Mouse (Mus musculus) forebrain, embryonic 15.5 days (tissue): ENCODE measurements around the gene Suclg2. TPM values are rescaled to one million over a fixed set of nuclear protein-coding genes. Genes with fewer than 3 reads are reported as not detected.

ENCODE experiments used
- ATAC-seq: fragments of 200-750 bp; cut with Nextera tagmentation; replicated peaks from 2 replicates; pipeline ENCODE4 v1.8.0; 2017; ENCODE audit warnings: mild to moderate bottlenecking, moderate TSS enrichment, moderate library complexity
- H3K27ac ChIP-seq: fragments of 300-500 bp; sonication (generic); replicated peaks from 2 replicates; pipeline ENCODE4 v1.5.1; 2015; ENCODE audit warnings: mild to moderate bottlenecking, inconsistent platforms
- H3K27me3 ChIP-seq: fragments of 300-500 bp; sonication (generic); 2 replicates; pipeline ENCODE4 v1.6.1; 2015; ENCODE audit warnings: inconsistent platforms
- H3K36me3 ChIP-seq: fragments of 300-500 bp; sonication (generic); 2 replicates; pipeline ENCODE4 v1.6.1; 2015; ENCODE audit warnings: mild to moderate bottlenecking, inconsistent platforms
- H3K4me1 ChIP-seq: fragments of 300-500 bp; sonication (generic); 2 replicates; pipeline ENCODE4 v1.6.1; 2015; ENCODE audit warnings: inconsistent platforms
- H3K4me2 ChIP-seq: fragments of 300-500 bp; sonication (generic); replicated peaks from 2 replicates; pipeline ENCODE4 v1.6.1; 2015; ENCODE audit warnings: mild to moderate bottlenecking, inconsistent platforms
- H3K4me3 ChIP-seq: fragments of 300-500 bp; sonication (generic); 2 replicates; pipeline ENCODE4 v1.5.1; 2015; ENCODE audit warnings: mild to moderate bottlenecking, inconsistent platforms
- H3K9ac ChIP-seq: fragments of 300-500 bp; sonication (generic); replicated peaks from 2 replicates; pipeline ENCODE4 v1.6.1; 2015; ENCODE audit warnings: mild to moderate bottlenecking, inconsistent platforms
- H3K9me3 ChIP-seq: fragments of 300-500 bp; sonication (generic); 2 replicates; pipeline ENCODE4 v1.6.1; 2016; ENCODE audit warnings: inconsistent platforms
- WGBS: fragments of 180-500 bp; shearing (Covaris S2); methylation state at CpG from one replicate; pipeline ENCODE4 v1.1.7; 2015; ENCODE audit warnings: mixed read lengths; 5-methylcytosine and 5-hydroxymethylcytosine counted together
- polyA plus RNA-seq: library from polyadenylated mRNA; unstranded; fragments of >200 nt; fragmentation: Nextera tagmentation; extraction: Ambion mirVana; gene quantifications from 2 replicates; pipeline ENCODE4 v1.2.1, GENCODE M21; 2015

The Suclg2 gene
- polyA plus RNA-seq, 1 experiment from 2014 or later, result 17.1 TPM

DNA sequence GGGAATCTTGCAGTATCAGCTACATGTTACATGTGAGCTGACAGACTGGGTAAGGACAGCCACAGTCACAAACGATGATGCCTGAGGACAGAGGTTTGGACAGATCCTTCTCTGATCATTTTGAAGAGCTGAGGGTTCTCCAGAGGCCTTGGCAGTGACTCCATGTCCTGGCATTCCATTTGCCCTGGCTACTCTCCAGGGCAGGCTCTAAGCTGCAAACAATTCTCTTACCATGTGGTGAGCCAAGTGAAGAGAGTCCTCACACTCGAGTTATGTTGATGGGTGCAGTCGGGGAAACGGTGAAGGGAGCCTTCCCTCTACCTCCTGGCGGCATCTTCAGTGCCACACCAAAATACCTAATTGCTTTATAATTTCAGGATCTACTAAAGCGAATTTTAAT, 235.5 kb downstream of the Suclg2 start:
- WGBS, result 74% methylated on average over 6 of the region's 6 CpGs
- no peaks in the 10 kb centered on the region for H3K36me3 ChIP-seq
- H3K4me1 ChIP-seq, result 0 out of 2 replicates have a peak, but pooled peaks cover 6% of the 10 kb centered on the region
- no peaks in the 10 kb centered on the region for H3K9me3 ChIP-seq
- H3K27ac ChIP-seq, result no peak overlapping the region
- H3K9ac ChIP-seq, result no peak overlapping the region
- H3K4me2 ChIP-seq, result no peak overlapping the region
- no peaks in the 10 kb centered on the region for H3K27me3 ChIP-seq
- no peak overlapping the region for H3K4me3 ChIP-seq
- ATAC-seq, result no peak

- Histone ChIP-seq H3K36me3 (no peaks in the 10 kb centered on the region), H3K9ac (no peak overlapping the region), H3K27ac (no peak overlapping the region), H3K4me2 (no peak overlapping the region), H3K27me3 (no peaks in the 10 kb centered on the region), H3K4me1 (0 out of 2 replicates have a peak, but pooled peaks cover 6% of the 10 kb centered on the region), H3K9me3 (no peaks in the 10 kb centered on the region), H3K4me3 (no peak overlapping the region)
- ATAC-seq, result no peak
- WGBS, result 97% methylated on average over 6 of the region's 6 CpGs
Measured at GRCm38 (mm10) chr6:95479801-95480200, 238.8 kb downstream of the Suclg2 start.

DNA sequence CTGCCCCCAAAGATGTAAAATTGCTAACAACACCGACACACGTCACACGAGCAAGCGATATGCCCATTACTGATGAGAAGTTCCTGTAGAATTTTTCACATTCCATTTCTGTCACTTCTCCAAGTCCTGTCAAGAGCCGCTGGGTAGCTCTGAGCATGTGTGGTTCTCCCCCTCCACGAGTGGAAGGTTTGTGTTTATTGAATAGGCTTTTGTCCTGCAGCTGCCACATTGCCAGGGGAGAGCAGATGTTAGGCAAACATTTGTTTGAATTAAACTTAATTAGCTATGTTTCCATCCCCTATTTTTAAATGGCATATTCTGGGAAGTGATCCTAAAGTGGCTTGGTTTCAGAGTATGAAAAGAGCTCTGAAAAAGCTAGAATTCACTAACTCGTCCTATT, 249.1 kb downstream of the Suclg2 start:
- Histone ChIP-seq H3K27me3 (no peaks in the 10 kb centered on the region), H3K27ac (no peak overlapping the region), H3K9ac (no peak overlapping the region), H3K4me1 (0 out of 2 replicates have a peak, but pooled peaks cover 9% of the 10 kb centered on the region), H3K9me3 (no peaks in the 10 kb centered on the region), H3K4me3 (no peak overlapping the region), H3K36me3 (no peaks in the 10 kb centered on the region), H3K4me2 (no peak overlapping the region)
- WGBS, result 26% methylated on average over 7 of the region's 7 CpGs
- peak; percentile 82 for ATAC-seq

- H3K4me3 ChIP-seq, result no peak overlapping the region
- no peaks in the 10 kb centered on the region for H3K36me3 ChIP-seq
- no peaks in the 10 kb centered on the region for H3K27me3 ChIP-seq
- H3K9ac ChIP-seq, result no peak overlapping the region
- ATAC-seq, result no peak
- no peak overlapping the region for H3K4me2 ChIP-seq
- WGBS, result 87% methylated on average over 4 of the region's 4 CpGs
- no peak overlapping the region for H3K27ac ChIP-seq
- H3K4me1 ChIP-seq, result 0 out of 2 replicates have a peak, but pooled peaks cover 9% of the 10 kb centered on the region
- no peaks in the 10 kb centered on the region for H3K9me3 ChIP-seq
Measured at GRCm38 (mm10) chr6:95465322-95465721, 253.3 kb downstream of the Suclg2 start.

DNA sequence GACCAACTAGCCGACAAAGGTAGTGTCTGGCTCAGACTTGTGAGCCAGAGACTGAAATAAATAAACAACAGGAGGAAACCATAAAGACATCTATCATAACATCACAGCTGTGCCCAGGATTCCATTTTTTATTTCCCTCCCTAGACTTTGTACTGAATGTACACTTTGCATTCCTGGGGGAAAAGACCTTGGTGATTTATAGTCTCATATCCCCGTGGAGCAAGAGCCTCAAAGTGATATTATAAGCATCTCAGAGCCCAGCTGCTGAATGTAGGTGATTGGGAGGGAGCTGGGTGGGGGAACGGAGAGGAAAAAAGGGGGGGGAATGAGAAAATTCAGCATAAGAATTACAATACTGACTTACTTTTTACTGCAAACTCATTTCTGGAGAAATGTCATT, 259.2 kb downstream of the Suclg2 start:
- no peaks in the 10 kb centered on the region for H3K4me1 ChIP-seq
- H3K27ac ChIP-seq, result no peak overlapping the region
- H3K36me3 ChIP-seq, result no peaks in the 10 kb centered on the region
- H3K27me3 ChIP-seq, result no peaks in the 10 kb centered on the region
- no peak overlapping the region for H3K9ac ChIP-seq
- ATAC-seq, result no peak
- H3K4me2 ChIP-seq, result no peak overlapping the region
- no peaks in the 10 kb centered on the region for H3K9me3 ChIP-seq
- WGBS, result 70% methylated on average over 3 of the region's 3 CpGs
- no peak overlapping the region for H3K4me3 ChIP-seq

DNA sequence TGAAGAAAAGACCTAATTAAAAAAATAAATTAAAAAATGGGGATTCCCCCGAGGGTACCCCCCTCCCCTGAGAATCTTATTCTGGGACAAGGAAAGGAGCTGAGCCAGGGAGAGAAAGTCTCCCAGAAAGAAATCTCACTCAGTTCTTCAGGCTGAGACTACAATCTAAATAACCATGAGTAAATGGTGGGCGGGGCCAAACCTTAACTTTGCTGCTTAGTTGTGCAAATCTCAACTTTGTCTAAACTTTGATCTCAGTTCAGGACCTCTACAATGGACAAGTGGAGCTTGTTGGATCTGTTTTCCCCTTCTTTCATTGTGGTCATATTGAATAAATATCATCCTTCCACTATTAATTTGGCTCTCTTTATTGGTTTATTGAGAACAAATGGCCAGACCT, 272.4 kb downstream of the Suclg2 start:
- H3K4me2 ChIP-seq, result no peak overlapping the region
- no peak overlapping the region for H3K4me3 ChIP-seq
- H3K27me3 ChIP-seq, result no peaks in the 10 kb centered on the region
- 85% methylated on average over 2 of the region's 2 CpGs for WGBS
- no peak overlapping the region for H3K9ac ChIP-seq
- no peaks in the 10 kb centered on the region for H3K9me3 ChIP-seq
- ATAC-seq, result no peak
- no peak overlapping the region for H3K27ac ChIP-seq
- H3K36me3 ChIP-seq, result no peaks in the 10 kb centered on the region
- H3K4me1 ChIP-seq, result no peaks in the 10 kb centered on the region

GRCm38 (mm10) chr6:95445036-95445435, 273.6 kb downstream of the Suclg2 start:
- Histone ChIP-seq H3K27me3 (no peaks in the 10 kb centered on the region), H3K9ac (no peak overlapping the region), H3K27ac (no peak overlapping the region), H3K9me3 (no peaks in the 10 kb centered on the region), H3K4me1 (no peaks in the 10 kb centered on the region), H3K4me2 (no peak overlapping the region), H3K4me3 (no peak overlapping the region), H3K36me3 (no peaks in the 10 kb centered on the region)
- 58% methylated on average over 4 of the region's 4 CpGs for WGBS
- ATAC-seq, result no peak
